Mouse (Mus musculus): Measurements from ENCODE around the gene Pxk. TPM values are rescaled to one million over a fixed set of nuclear protein-coding genes. Genes with fewer than 3 reads are reported as not detected.

Pxk gene
- polyA plus RNA-seq, 1 experiment from 2014 or later: 32.2 TPM

- no peak for ATAC-seq (ENCODE audit: low FRiP score, low TSS enrichment)
- Histone ChIP-seq H3K27ac (ENCODE audit: low read depth, low read length) (no peak overlapping the region), H3K4me1 (ENCODE audit: control insufficient read depth, insufficient read depth, low read length) (no peaks in the 10 kb centered on the region), H3K4me2 (replicated peaks; ENCODE audit: low read depth, low read length) (no peak overlapping the region), H3K27me3 (ENCODE audit: control insufficient read depth, insufficient read depth, low read length) (no peaks in the 10 kb centered on the region), H3K9me3 (ENCODE audit: control insufficient read depth, low read length) (no peaks in the 10 kb centered on the region), H3K36me3 (ENCODE audit: control insufficient read depth, insufficient read depth, low read length) (no peaks in the 10 kb centered on the region), H3K4me3 (ENCODE audit: low read length) (no peak overlapping the region), H3K9ac (ENCODE audit: low read depth, low read length) (no peak overlapping the region)
- WGBS: 86% methylated on average over 3 of the region's 3 CpGs
Measured at GRCm38 (mm10) chr14:8190556-8190955, 92.5 kb downstream of the Pxk start.

DNA sequence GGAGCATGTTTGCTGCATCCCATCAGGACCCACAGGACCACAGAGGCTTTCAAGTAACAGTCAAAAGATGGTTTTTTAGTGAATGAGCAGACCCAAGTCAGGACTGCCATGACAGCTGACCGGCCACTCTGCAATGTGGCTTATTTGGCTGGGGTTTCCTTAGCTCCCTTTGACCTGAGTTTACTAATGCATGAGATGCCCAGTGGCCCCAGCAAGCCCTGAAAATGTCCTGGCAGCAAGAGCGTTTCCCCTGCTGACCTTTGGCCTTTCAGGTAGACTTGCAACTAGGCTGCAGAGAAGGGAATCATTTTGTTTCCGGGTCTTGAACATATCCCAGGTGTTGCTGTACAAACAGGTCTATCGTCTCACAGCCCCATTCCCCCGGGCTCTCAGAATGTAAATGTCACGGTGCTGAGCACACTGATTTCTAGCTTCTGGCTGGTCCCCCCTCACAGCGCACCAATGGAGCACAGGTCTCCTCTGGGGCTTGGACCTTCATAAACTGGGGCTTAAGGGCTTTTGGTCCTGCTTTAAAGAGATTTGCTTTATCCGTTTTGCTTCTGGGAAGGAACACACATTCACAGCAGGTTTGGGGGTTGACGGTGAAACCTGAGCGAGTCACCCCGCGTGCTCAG, 93.4 kb downstream of the Pxk start:
- no peaks in the 10 kb centered on the region for H3K36me3 ChIP-seq (ENCODE audit: control insufficient read depth, insufficient read depth, low read length)
- H3K9me3 ChIP-seq (ENCODE audit: control insufficient read depth, low read length): no peaks in the 10 kb centered on the region
- H3K9ac ChIP-seq (ENCODE audit: low read depth, low read length): 0 out of 2 replicates have a peak overlapping the region, but pooled peaks have one; percentile 12
- no peaks in the 10 kb centered on the region for H3K4me1 ChIP-seq (ENCODE audit: control insufficient read depth, insufficient read depth, low read length)
- no peak overlapping the region for H3K27ac ChIP-seq (ENCODE audit: low read depth, low read length)
- no peak overlapping the region for H3K4me3 ChIP-seq (ENCODE audit: low read length)
- 0 out of 2 replicates have a peak, but pooled peaks have one; percentile 49 for ATAC-seq (ENCODE audit: low FRiP score, low TSS enrichment)
- H3K27me3 ChIP-seq (ENCODE audit: control insufficient read depth, insufficient read depth, low read length): no peaks in the 10 kb centered on the region
- H3K4me2 ChIP-seq (replicated peaks; ENCODE audit: low read depth, low read length): no peak overlapping the region
- WGBS: 33% methylated on average over 12 of the region's 12 CpGs

- no peaks in the 10 kb centered on the region for H3K4me1 ChIP-seq (ENCODE audit: control insufficient read depth, insufficient read depth, low read length)
- H3K27ac ChIP-seq (ENCODE audit: low read depth, low read length): no peak overlapping the region
- 87% methylated on average over 6 of the region's 6 CpGs for WGBS
- no peak overlapping the region for H3K4me2 ChIP-seq (replicated peaks; ENCODE audit: low read depth, low read length)
- no peaks in the 10 kb centered on the region for H3K9me3 ChIP-seq (ENCODE audit: control insufficient read depth, low read length)
- H3K4me3 ChIP-seq (ENCODE audit: low read length): no peak overlapping the region
- H3K27me3 ChIP-seq (ENCODE audit: control insufficient read depth, insufficient read depth, low read length): no peaks in the 10 kb centered on the region
- no peak for ATAC-seq (ENCODE audit: low FRiP score, low TSS enrichment)
- no peaks in the 10 kb centered on the region for H3K36me3 ChIP-seq (ENCODE audit: control insufficient read depth, insufficient read depth, low read length)
- H3K9ac ChIP-seq (ENCODE audit: low read depth, low read length): no peak overlapping the region
Measured at GRCm38 (mm10) chr14:8192727-8193126, 94.7 kb downstream of the Pxk start.

- H3K27ac ChIP-seq (ENCODE audit: low read depth, low read length): no peak overlapping the region
- H3K9ac ChIP-seq (ENCODE audit: low read depth, low read length): no peak overlapping the region
- no peaks in the 10 kb centered on the region for H3K9me3 ChIP-seq (ENCODE audit: control insufficient read depth, low read length)
- no peaks in the 10 kb centered on the region for H3K4me1 ChIP-seq (ENCODE audit: control insufficient read depth, insufficient read depth, low read length)
- H3K4me2 ChIP-seq (replicated peaks; ENCODE audit: low read depth, low read length): no peak overlapping the region
- 90% methylated on average over 5 of the region's 5 CpGs for WGBS
- ATAC-seq (ENCODE audit: low FRiP score, low TSS enrichment): no peak
- no peak overlapping the region for H3K4me3 ChIP-seq (ENCODE audit: low read length)
- no peaks in the 10 kb centered on the region for H3K36me3 ChIP-seq (ENCODE audit: control insufficient read depth, insufficient read depth, low read length)
- no peaks in the 10 kb centered on the region for H3K27me3 ChIP-seq (ENCODE audit: control insufficient read depth, insufficient read depth, low read length)
Measured at GRCm38 (mm10) chr14:8200769-8201168, 102.8 kb downstream of the Pxk start.

GRCm38 (mm10) chr14:8201715-8202114, 103.7 kb downstream of the Pxk start:
- H3K4me2 ChIP-seq (replicated peaks; ENCODE audit: low read depth, low read length): no peak overlapping the region
- no peak overlapping the region for H3K27ac ChIP-seq (ENCODE audit: low read depth, low read length)
- 86% methylated on average over 3 of the region's 3 CpGs for WGBS
- no peak overlapping the region for H3K4me3 ChIP-seq (ENCODE audit: low read length)
- H3K27me3 ChIP-seq (ENCODE audit: control insufficient read depth, insufficient read depth, low read length): no peaks in the 10 kb centered on the region
- ATAC-seq (ENCODE audit: low FRiP score, low TSS enrichment): no peak
- H3K36me3 ChIP-seq (ENCODE audit: control insufficient read depth, insufficient read depth, low read length): no peaks in the 10 kb centered on the region
- no peak overlapping the region for H3K9ac ChIP-seq (ENCODE audit: low read depth, low read length)
- no peaks in the 10 kb centered on the region for H3K4me1 ChIP-seq (ENCODE audit: control insufficient read depth, insufficient read depth, low read length)
- H3K9me3 ChIP-seq (ENCODE audit: control insufficient read depth, low read length): no peaks in the 10 kb centered on the region

DNA sequence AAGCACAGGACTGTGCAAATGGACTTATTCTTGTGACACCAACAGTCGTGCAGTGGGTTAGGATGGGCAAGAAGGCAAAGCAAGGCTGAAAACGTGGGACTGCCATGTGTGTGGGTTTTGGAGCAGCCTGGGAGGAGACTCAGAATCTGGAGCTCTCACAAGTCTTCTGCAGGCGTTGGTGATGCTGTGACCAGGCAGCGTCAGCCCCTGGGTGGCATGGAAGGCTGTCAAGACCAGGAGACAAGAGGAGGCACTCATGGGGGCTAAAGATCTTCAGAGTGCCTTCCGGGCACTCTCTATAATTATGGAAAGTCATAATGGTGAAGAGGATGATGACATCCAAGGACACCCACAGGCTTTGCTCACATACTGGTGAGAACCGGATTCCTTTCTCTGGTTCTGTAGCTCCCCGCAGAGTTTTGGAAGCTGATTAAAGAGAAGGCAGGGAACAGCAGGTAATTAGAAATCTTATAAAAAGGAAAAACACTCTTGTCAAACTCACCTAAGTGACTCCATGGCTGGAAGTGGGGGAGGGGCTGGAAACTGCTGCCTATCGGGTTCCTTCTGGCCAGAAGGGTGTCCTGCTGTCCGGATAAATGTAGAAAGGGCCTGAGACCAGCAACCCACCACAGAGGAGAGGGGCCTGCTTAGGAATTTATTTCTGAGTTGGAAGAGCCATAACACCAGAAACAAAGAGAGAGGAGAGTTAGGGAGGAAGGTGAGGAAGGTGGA, 108.3 kb downstream of the Pxk start:
- WGBS: 56% methylated on average over 9 of the region's 9 CpGs
- Histone ChIP-seq H3K9ac (ENCODE audit: low read depth, low read length) (no peak overlapping the region), H3K36me3 (ENCODE audit: control insufficient read depth, insufficient read depth, low read length) (no peaks in the 10 kb centered on the region), H3K4me1 (ENCODE audit: control insufficient read depth, insufficient read depth, low read length) (no peaks in the 10 kb centered on the region), H3K27me3 (ENCODE audit: control insufficient read depth, insufficient read depth, low read length) (no peaks in the 10 kb centered on the region), H3K4me2 (replicated peaks; ENCODE audit: low read depth, low read length) (no peak overlapping the region), H3K4me3 (ENCODE audit: low read length) (no peak overlapping the region), H3K9me3 (ENCODE audit: control insufficient read depth, low read length) (no peaks in the 10 kb centered on the region), H3K27ac (ENCODE audit: low read depth, low read length) (no peak overlapping the region)
- no peak for ATAC-seq (ENCODE audit: low FRiP score, low TSS enrichment)

GRCm38 (mm10) chr14:8207105-8207504, 109.1 kb downstream of the Pxk start:
- Histone ChIP-seq H3K4me1 (ENCODE audit: control insufficient read depth, insufficient read depth, low read length) (no peaks in the 10 kb centered on the region), H3K27me3 (ENCODE audit: control insufficient read depth, insufficient read depth, low read length) (no peaks in the 10 kb centered on the region), H3K4me3 (ENCODE audit: low read length) (no peak overlapping the region), H3K36me3 (ENCODE audit: control insufficient read depth, insufficient read depth, low read length) (no peaks in the 10 kb centered on the region), H3K4me2 (replicated peaks; ENCODE audit: low read depth, low read length) (no peak overlapping the region), H3K27ac (ENCODE audit: low read depth, low read length) (no peak overlapping the region), H3K9me3 (ENCODE audit: control insufficient read depth, low read length) (no peaks in the 10 kb centered on the region), H3K9ac (ENCODE audit: low read depth, low read length) (no peak overlapping the region)
- 23% methylated on average over 5 of the region's 5 CpGs for WGBS
- peak; percentile 55; the same call in 1 of the 2 replicates for ATAC-seq (ENCODE audit: low FRiP score, low TSS enrichment)

- Histone ChIP-seq H3K9ac (ENCODE audit: low read depth, low read length) (no peak overlapping the region), H3K36me3 (ENCODE audit: control insufficient read depth, insufficient read depth, low read length) (no peaks in the 10 kb centered on the region), H3K4me3 (ENCODE audit: low read length) (no peak overlapping the region), H3K27me3 (ENCODE audit: control insufficient read depth, insufficient read depth, low read length) (no peaks in the 10 kb centered on the region), H3K4me1 (ENCODE audit: control insufficient read depth, insufficient read depth, low read length) (no peaks in the 10 kb centered on the region), H3K9me3 (ENCODE audit: control insufficient read depth, low read length) (no peaks in the 10 kb centered on the region), H3K4me2 (replicated peaks; ENCODE audit: low read depth, low read length) (no peak overlapping the region), H3K27ac (ENCODE audit: low read depth, low read length) (no peak overlapping the region)
- no peak for ATAC-seq (ENCODE audit: low FRiP score, low TSS enrichment)
- 82% methylated on average over 5 of the region's 5 CpGs for WGBS
Measured at GRCm38 (mm10) chr14:8207543-8207942, 109.5 kb downstream of the Pxk start.

- no peak overlapping the region for H3K4me2 ChIP-seq (replicated peaks; ENCODE audit: low read depth, low read length)
- H3K36me3 ChIP-seq (ENCODE audit: control insufficient read depth, insufficient read depth, low read length): no peaks in the 10 kb centered on the region
- no peak overlapping the region for H3K27ac ChIP-seq (ENCODE audit: low read depth, low read length)
- H3K9me3 ChIP-seq (ENCODE audit: control insufficient read depth, low read length): no peaks in the 10 kb centered on the region
- ATAC-seq (ENCODE audit: low FRiP score, low TSS enrichment): no peak
- WGBS: 78% methylated on average over 3 of the region's 3 CpGs
- H3K4me3 ChIP-seq (ENCODE audit: low read length): no peak overlapping the region
- no peaks in the 10 kb centered on the region for H3K27me3 ChIP-seq (ENCODE audit: control insufficient read depth, insufficient read depth, low read length)
- no peaks in the 10 kb centered on the region for H3K4me1 ChIP-seq (ENCODE audit: control insufficient read depth, insufficient read depth, low read length)
- H3K9ac ChIP-seq (ENCODE audit: low read depth, low read length): no peak overlapping the region
Measured at GRCm38 (mm10) chr14:8208876-8209275, 110.9 kb downstream of the Pxk start.

Data from kidney, embryonic 14.5 days (tissue).